Mouse (Mus musculus) retina, adult 2 months (tissue): Measurements from ENCODE around the gene Atg14.

Source experiments
- DNase-seq: peaks from one replicate; pipeline ENCODE4 v3.0.0-alpha.2; 2012; ENCODE audit warnings: low read depth, low spot score

Gene Atg14

GRCm38 (mm10) chr14:47508035-47508434, 62.4 kb downstream of the Atg14 start:
- no peak for DNase-seq

- DNase-seq, result no peak
Observed at GRCm38 (mm10) chr14:47506676-47507075, 63.8 kb downstream of the Atg14 start.

DNA sequence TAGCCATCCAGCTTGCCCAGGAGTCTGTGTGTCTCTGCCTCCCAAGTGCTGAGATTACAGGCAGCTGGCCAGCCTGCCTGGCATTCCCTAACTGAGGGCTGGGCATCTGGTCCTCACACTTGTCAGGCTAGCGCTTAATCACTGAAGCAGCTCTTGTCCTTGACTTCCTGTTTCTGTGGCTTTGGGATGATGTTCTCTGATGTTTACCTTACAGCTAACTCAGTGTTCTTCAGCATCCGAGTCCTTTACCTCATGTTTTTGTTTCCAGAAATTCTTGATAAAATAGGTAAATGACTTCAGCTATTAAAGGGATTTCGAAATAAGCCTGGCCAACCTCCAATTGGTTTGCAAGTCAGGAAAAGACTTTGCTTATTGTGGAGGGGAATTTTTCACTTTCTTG, 66.4 kb downstream of the Atg14 start:
- DNase-seq, result no peak

DNA sequence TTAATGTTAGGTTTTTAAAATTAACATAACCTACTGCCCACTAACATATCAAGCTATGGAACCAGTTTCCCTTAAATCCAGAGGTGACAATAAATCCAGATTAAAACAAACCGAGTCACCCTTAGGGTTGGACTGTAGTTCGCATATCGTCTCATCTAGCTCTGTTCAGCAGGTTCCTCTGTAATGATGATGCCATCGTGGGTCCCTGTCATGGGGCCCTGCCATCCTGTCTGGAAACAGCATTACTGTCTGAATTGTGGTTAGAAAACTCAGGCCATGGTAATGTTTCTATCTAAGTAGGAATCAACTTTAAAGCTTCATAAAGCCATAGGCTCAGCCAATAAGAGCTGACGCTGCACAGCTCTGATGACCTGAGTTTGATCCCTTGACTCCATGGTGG, 71.8 kb downstream of the Atg14 start:
- no peak for DNase-seq

DNA sequence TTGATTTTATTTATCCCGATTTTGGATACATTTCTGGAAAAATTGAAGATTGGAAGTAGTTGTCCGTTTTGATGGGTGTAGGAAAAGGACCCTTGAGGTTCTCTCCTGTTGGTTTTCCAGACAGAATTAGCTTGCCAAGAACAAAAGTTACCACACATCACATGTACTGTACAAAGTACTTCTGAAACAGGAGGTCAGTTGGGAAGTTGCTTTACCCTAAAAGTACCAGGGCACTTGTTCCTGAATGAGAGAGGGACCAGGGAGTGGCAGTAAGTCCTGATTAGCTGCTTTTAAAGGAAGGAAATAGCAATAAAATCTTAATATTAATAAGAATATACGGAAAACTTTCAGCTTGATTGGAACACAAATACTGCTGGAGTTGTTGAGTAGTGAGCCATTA, 73.3 kb downstream of the Atg14 start:
- no peak for DNase-seq

DNA sequence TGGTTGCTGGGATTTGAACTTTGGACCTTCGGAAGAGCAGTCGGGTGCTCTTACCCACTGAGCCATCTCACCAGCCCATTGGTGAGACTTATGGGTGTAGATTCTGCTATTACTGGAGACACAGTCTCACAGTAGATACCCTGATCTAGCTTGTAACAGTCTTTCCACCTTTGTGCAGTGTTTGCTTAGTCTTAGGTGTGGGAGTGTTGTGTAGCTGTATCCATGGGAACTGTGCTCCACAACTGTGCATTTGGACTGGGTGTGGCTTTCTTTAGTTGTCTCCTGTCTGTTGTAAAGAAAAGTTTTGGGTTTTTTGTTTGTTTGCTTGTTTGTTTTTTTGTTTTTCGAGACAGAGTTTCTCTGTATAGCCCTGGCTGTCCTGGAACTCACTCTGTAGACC, 74.5 kb downstream of the Atg14 start:
- DNase-seq, result no peak

DNA sequence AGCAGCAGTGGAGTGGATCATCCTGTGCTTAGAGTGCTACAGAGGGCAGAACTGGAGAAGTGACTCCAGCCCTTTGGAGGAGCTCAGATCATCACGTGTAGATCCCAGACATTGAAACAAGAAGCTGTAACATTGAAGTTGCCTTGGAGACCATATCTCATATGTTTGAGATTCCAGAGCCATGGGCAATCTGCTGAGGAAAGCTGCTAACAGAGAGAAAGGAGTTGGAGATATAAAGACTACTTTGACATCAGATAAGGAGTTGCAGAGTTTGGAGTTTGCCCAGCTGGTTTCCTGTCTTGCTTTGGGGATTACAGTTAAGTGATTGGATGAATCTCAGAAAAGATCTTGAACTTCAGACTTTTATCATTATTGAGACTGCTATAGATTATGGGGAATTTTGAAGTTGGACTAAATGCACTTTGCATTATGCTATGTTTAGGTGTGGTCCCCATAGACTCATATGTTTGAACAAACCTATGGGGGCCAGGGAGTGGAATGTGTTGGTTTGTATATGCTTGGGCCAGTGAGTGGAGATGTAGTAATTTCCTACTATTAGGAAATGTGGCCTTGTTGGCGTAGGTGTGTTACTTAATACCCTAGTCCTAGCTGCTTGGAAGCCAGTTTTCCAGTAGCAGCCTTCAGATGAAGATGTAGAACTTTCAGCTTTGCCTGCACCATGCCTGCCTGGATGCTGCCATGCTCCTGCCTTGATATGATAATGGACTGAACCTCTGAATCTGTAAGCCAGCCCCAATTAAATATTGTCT, 76.7 kb downstream of the Atg14 start:
- DNase-seq, result no peak
